Mouse (Mus musculus) testis, adult 2 months (tissue): ENCODE data around the gene Bcl3.
A peak's percentile ranks its signal among the peaks of the same experiment; 100 is the strongest.

Source experiments
- CTCF ChIP-seq: fragments of 200-500 bp; IDR thresholded peaks from 2 replicates; pipeline ENCODE4 v1.5.1; 2012; ENCODE audit warnings: low read depth, mild to moderate bottlenecking, inconsistent platforms, low read length, moderate library complexity; ENCODE audit not compliant: control insufficient read depth, insufficient read depth, insufficient replicate concordance
- POLR2A ChIP-seq: fragments of 200-500 bp; IDR thresholded peaks from 2 replicates; pipeline ENCODE4 v1.6.1; 2012; ENCODE audit warnings: low read depth, mild to moderate bottlenecking, inconsistent platforms, low read length, moderate library complexity; ENCODE audit not compliant: control insufficient read depth

- peak; percentile 88 for TF ChIP-seq CTCF
- no peak for TF ChIP-seq POLR2A
These were observed 19.6 kb downstream of the Bcl3 start for GRCm38 (mm10) chr7:19802995-19803394.
